Mouse (Mus musculus): ENCODE measurements around the gene Col4a3. TPM values are rescaled to one million over a fixed set of nuclear protein-coding genes. Genes with fewer than 3 reads are reported as not detected.

The Col4a3 gene
- polyA plus RNA-seq, 1 experiment: 0.20 TPM

GRCm38 (mm10) chr1:82662269-82662668 lies 75.5 kb downstream of the Col4a3 start:
- Histone ChIP-seq H3K27ac (ENCODE audit: insufficient read depth, low read depth, low read length) (no peak overlapping the region), H3K4me1 (ENCODE audit: control insufficient read depth, insufficient read depth, insufficient read length, low read length) (no peaks in the 10 kb centered on the region), H3K36me3 (ENCODE audit: control insufficient read depth, insufficient read depth, low read length) (no peaks in the 10 kb centered on the region), H3K27me3 (ENCODE audit: control insufficient read depth, insufficient read depth, low read length) (no peaks in the 10 kb centered on the region), H3K4me3 (ENCODE audit: low read depth, low read length) (no peak overlapping the region)
- TF ChIP-seq CTCF (IDR thresholded peaks at IDR 0.05; ENCODE audit: extremely low read depth, insufficient read length, insufficient replicate concordance, low read depth, low read length) (no peak), POLR2A (IDR thresholded peaks at IDR 0.05; ENCODE audit: low read depth, low read length) (no peak)
- 78% methylated on average over 2 of the region's 2 CpGs for WGBS

GRCm38 (mm10) chr1:82663522-82663921 lies 76.8 kb downstream of the Col4a3 start:
- whole genome bisulfite sequencing: 34% methylated on average over 2 of the region's 2 CpGs
- Histone ChIP-seq H3K27me3 (ENCODE audit: control insufficient read depth, insufficient read depth, low read length) (no peaks in the 10 kb centered on the region), H3K36me3 (ENCODE audit: control insufficient read depth, insufficient read depth, low read length) (no peaks in the 10 kb centered on the region), H3K27ac (ENCODE audit: insufficient read depth, low read depth, low read length) (no peak overlapping the region), H3K4me3 (ENCODE audit: low read depth, low read length) (no peak overlapping the region), H3K4me1 (ENCODE audit: control insufficient read depth, insufficient read depth, insufficient read length, low read length) (no peaks in the 10 kb centered on the region)
- TF ChIP-seq CTCF (IDR thresholded peaks at IDR 0.05; ENCODE audit: extremely low read depth, insufficient read length, insufficient replicate concordance, low read depth, low read length): no peak
- no peak for TF ChIP-seq POLR2A (IDR thresholded peaks at IDR 0.05; ENCODE audit: low read depth, low read length)

- H3K4me1 ChIP-seq (ENCODE audit: control insufficient read depth, insufficient read depth, insufficient read length, low read length): no peaks in the 10 kb centered on the region
- TF ChIP-seq POLR2A (IDR thresholded peaks at IDR 0.05; ENCODE audit: low read depth, low read length) (no peak), CTCF (IDR thresholded peaks at IDR 0.05; ENCODE audit: extremely low read depth, insufficient read length, insufficient replicate concordance, low read depth, low read length) (no peak)
- 82% methylated on average over 5 of the region's 5 CpGs for WGBS
- H3K36me3 ChIP-seq (ENCODE audit: control insufficient read depth, insufficient read depth, low read length): no peaks in the 10 kb centered on the region
- H3K4me3 ChIP-seq (ENCODE audit: low read depth, low read length): no peak overlapping the region
- H3K27ac ChIP-seq (ENCODE audit: insufficient read depth, low read depth, low read length): no peak overlapping the region
- no peaks in the 10 kb centered on the region for H3K27me3 ChIP-seq (ENCODE audit: control insufficient read depth, insufficient read depth, low read length)
These were observed 99.6 kb downstream of the Col4a3 start for GRCm38 (mm10) chr1:82686328-82686727.

GRCm38 (mm10) chr1:82686866-82687265 lies 100.1 kb downstream of the Col4a3 start:
- TF ChIP-seq POLR2A (IDR thresholded peaks at IDR 0.05; ENCODE audit: low read depth, low read length): no peak
- TF ChIP-seq CTCF (IDR thresholded peaks at IDR 0.05; ENCODE audit: extremely low read depth, insufficient read length, insufficient replicate concordance, low read depth, low read length): no peak

GRCm38 (mm10) chr1:82687931-82688330 lies 101.2 kb downstream of the Col4a3 start:
- WGBS: 81% methylated on average over 6 of the region's 6 CpGs
- Histone ChIP-seq H3K4me3 (ENCODE audit: low read depth, low read length) (no peak overlapping the region), H3K27ac (ENCODE audit: insufficient read depth, low read depth, low read length) (no peak overlapping the region), H3K4me1 (ENCODE audit: control insufficient read depth, insufficient read depth, insufficient read length, low read length) (no peaks in the 10 kb centered on the region), H3K27me3 (ENCODE audit: control insufficient read depth, insufficient read depth, low read length) (no peaks in the 10 kb centered on the region), H3K36me3 (ENCODE audit: control insufficient read depth, insufficient read depth, low read length) (no peaks in the 10 kb centered on the region)
- no peak for TF ChIP-seq CTCF (IDR thresholded peaks at IDR 0.05; ENCODE audit: extremely low read depth, insufficient read length, insufficient replicate concordance, low read depth, low read length)
- no peak for TF ChIP-seq POLR2A (IDR thresholded peaks at IDR 0.05; ENCODE audit: low read depth, low read length)

More at GRCm38 (mm10) chr1:82686866-82687265, 100.1 kb downstream of the Col4a3 start:
- 78% methylated on average over 2 of the region's 2 CpGs for WGBS
- H3K36me3 ChIP-seq (ENCODE audit: control insufficient read depth, insufficient read depth, low read length): no peaks in the 10 kb centered on the region
- no peak overlapping the region for H3K27ac ChIP-seq (ENCODE audit: insufficient read depth, low read depth, low read length)
- no peaks in the 10 kb centered on the region for H3K4me1 ChIP-seq (ENCODE audit: control insufficient read depth, insufficient read depth, insufficient read length, low read length)
- H3K27me3 ChIP-seq (ENCODE audit: control insufficient read depth, insufficient read depth, low read length): no peaks in the 10 kb centered on the region
- H3K4me3 ChIP-seq (ENCODE audit: low read depth, low read length): no peak overlapping the region

GRCm38 (mm10) chr1:82695915-82696314 lies 109.2 kb downstream of the Col4a3 start:
- TF ChIP-seq CTCF (IDR thresholded peaks at IDR 0.05; ENCODE audit: extremely low read depth, insufficient read length, insufficient replicate concordance, low read depth, low read length) (no peak), POLR2A (IDR thresholded peaks at IDR 0.05; ENCODE audit: low read depth, low read length) (no peak)
- 59% methylated on average over 3 of the region's 3 CpGs for WGBS

GRCm38 (mm10) chr1:82717816-82718512 lies 131.2 kb downstream of the Col4a3 start:
- 62% methylated on average over 9 of the region's 9 CpGs for WGBS
- H3K27me3 ChIP-seq (ENCODE audit: control insufficient read depth, insufficient read depth, low read length): peaks cover 3% of the 10 kb centered on the region; the same call in 1 of the 2 replicates
- no peak overlapping the region for H3K4me3 ChIP-seq (ENCODE audit: low read depth, low read length)
- TF ChIP-seq POLR2A (IDR thresholded peaks at IDR 0.05; ENCODE audit: low read depth, low read length): no peak
- no peak for TF ChIP-seq CTCF (IDR thresholded peaks at IDR 0.05; ENCODE audit: extremely low read depth, insufficient read length, insufficient replicate concordance, low read depth, low read length)
- no peak overlapping the region for H3K27ac ChIP-seq (ENCODE audit: insufficient read depth, low read depth, low read length)
- H3K36me3 ChIP-seq (ENCODE audit: control insufficient read depth, insufficient read depth, low read length): no peaks in the 10 kb centered on the region
- H3K4me1 ChIP-seq (ENCODE audit: control insufficient read depth, insufficient read depth, insufficient read length, low read length): no peaks in the 10 kb centered on the region

More at GRCm38 (mm10) chr1:82695915-82696314, 109.2 kb downstream of the Col4a3 start:
- H3K27me3 ChIP-seq (ENCODE audit: control insufficient read depth, insufficient read depth, low read length): no peaks in the 10 kb centered on the region
- H3K4me3 ChIP-seq (ENCODE audit: low read depth, low read length): no peak overlapping the region
- no peak overlapping the region for H3K27ac ChIP-seq (ENCODE audit: insufficient read depth, low read depth, low read length)
- H3K4me1 ChIP-seq (ENCODE audit: control insufficient read depth, insufficient read depth, insufficient read length, low read length): no peaks in the 10 kb centered on the region
- no peaks in the 10 kb centered on the region for H3K36me3 ChIP-seq (ENCODE audit: control insufficient read depth, insufficient read depth, low read length)
